Mouse (Mus musculus) lung, adult 2 months (tissue): Measurements from ENCODE around the gene Mta3.

Experiments
- CTCF ChIP-seq: fragments of 200-500 bp; IDR thresholded peaks from 2 replicates; pipeline ENCODE4 v1.5.1; 2011; ENCODE audit warnings: mild to moderate bottlenecking, low read length, control low read depth; ENCODE audit not compliant: insufficient read depth
- POLR2A ChIP-seq: fragments of 200-500 bp; IDR thresholded peaks from 2 replicates; pipeline ENCODE4 v1.6.1; 2011; ENCODE audit warnings: low read depth, mild to moderate bottlenecking, control low read depth, low read length, borderline replicate concordance; ENCODE audit errors: extremely low read depth

GRCm38 (mm10) chr17:83759547-83759946 lies 53.6 kb downstream of the Mta3 start:
- no peak for TF ChIP-seq POLR2A
- no peak for TF ChIP-seq CTCF
